Mouse (Mus musculus) bone marrow macrophage, adult 2 months (primary cell): ENCODE data around the gene Pdcd7. TPM values are rescaled to one million over a fixed set of nuclear protein-coding genes. Genes with fewer than 3 reads are reported as not detected.

Experiments
- H3K27ac ChIP-seq: 2 replicates; pipeline ENCODE4 v1.5.1; 2012; ENCODE audit warnings: low read depth, low read length; ENCODE audit not compliant: insufficient read depth
- H3K4me1 ChIP-seq: 2 replicates; pipeline ENCODE4 v1.6.1; 2012; ENCODE audit warnings: low read length; ENCODE audit not compliant: control insufficient read depth, insufficient read depth
- H3K4me3 ChIP-seq: 2 replicates; pipeline ENCODE4 v1.5.1; 2012; ENCODE audit warnings: mild to moderate bottlenecking, low read length, moderate library complexity; ENCODE audit not compliant: insufficient read depth
- CTCF ChIP-seq: IDR thresholded peaks from 2 replicates; pipeline ENCODE4 v1.5.1; 2012; ENCODE audit warnings: low read depth, mild to moderate bottlenecking, low read length, moderate library complexity
- POLR2A ChIP-seq: IDR thresholded peaks from 2 replicates; pipeline ENCODE4 v1.6.1; 2012; ENCODE audit warnings: mild to moderate bottlenecking, low read depth, low read length, borderline replicate concordance
- polyA plus RNA-seq: library from polyadenylated mRNA; stranded (reverse); fragments of >200 nt; gene quantifications from 2 replicates; pipeline ENCODE4 v1.2.4, GENCODE M21; 2012; ENCODE audit not compliant: missing spikeins, insufficient read depth, insufficient read length

The Pdcd7 gene
- polyA plus RNA-seq, 1 experiment = 15.9 TPM

DNA sequence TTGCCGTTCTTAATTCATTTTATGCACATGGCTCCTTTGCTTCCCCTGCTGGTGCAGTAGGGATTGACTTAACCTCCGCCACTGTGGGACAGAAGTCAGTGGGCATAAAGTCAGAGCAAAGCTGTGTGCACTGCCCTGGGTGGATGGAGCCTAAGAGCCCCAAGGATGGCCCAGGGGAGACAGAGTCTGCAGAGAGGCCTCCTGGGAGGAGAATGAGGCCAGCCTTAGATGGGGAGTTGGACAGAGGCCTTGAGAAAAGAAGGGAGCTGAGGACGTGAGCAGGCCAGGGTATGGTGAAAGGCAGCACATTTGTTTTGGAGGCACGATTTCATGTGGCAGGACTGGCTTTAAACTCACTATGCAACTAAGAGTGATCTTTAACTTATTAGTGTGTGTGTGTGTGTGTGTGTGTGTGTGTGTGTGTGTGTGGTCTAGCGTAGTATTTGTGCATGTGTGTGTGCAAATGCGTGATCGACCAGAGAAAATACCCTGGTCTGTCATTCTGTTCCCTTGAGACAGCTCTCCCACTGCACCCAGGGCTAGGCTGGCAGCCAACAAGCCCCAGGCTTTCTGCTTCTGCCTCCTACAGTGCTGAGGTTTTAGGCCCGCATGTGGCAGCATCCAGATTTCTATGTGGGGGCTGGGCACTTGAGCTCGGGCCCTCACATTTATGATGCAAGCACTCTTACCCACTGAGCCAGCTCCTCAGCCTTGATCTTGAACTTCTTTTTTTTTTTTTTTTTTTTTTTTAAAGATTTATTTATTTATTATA lies 29.4 kb downstream of the Pdcd7 start:
- no peak overlapping the region for H3K4me3 ChIP-seq
- no peak overlapping the region for H3K27ac ChIP-seq
- TF ChIP-seq POLR2A = no peak
- TF ChIP-seq CTCF = no peak
- H3K4me1 ChIP-seq = no peaks in the 10 kb centered on the region

GRCm38 (mm10) chr9:65381017-65381590 lies 35.2 kb downstream of the Pdcd7 start:
- TF ChIP-seq CTCF = no peak
- TF ChIP-seq POLR2A = no peak
- Histone ChIP-seq H3K4me1 (no peaks in the 10 kb centered on the region), H3K4me3 (no peak overlapping the region), H3K27ac (no peak overlapping the region)

DNA sequence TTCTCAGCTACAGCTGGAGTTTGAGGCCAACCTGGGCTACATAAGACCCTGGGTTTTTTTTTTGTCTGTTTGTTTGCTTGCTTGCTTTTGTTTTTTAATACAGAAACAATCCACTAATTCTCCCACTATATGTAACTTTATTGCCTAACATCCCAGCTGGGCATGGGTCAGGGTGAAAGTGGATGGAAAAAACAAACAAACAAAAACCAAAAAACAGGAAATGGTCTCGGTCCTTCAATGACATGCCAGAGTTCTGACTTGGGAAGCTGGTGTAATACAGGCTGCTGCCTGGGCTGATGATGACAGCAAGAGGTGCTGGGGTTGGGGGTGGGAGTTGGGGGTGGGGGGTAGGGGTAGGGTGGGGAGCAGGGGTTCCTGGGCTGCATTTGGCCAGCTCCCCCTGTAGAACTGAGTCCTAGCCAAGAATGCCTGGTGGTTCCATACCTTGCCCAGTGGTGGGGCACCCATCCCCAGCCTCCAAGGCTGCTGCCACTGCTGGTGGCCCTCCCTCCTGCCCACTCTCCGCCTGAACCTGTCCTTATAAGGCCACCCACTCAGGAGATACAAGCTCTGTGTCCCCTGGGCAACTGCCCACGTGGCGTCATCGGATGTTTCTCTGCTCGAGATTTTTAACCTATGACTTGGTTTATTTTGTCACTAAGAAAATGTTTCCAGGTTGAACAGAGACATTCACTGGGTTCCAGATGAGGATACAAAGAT lies 36.3 kb downstream of the Pdcd7 start:
- Histone ChIP-seq H3K4me1 (no peaks in the 10 kb centered on the region), H3K27ac (no peak overlapping the region), H3K4me3 (no peak overlapping the region)
- TF ChIP-seq CTCF (no peak), POLR2A (no peak)

DNA sequence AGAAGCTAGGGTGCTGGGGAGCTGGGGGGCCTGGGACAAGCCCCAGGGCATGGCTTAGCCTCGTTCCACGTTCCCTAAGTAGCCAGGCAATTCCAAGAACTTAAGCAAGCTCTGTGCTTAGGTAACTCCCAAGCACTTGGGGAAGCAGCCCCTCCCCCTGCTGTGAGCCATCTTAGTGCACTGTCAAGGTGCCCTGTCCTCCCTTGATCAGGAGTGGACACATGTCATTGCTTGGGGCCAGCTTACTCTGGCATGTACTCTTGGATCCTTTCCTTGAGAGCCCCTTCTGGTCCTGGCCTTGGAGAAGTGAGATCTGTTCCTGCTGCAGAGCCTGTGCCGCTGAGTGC lies 36.8 kb downstream of the Pdcd7 start:
- TF ChIP-seq POLR2A (no peak), CTCF (no peak)
- no peak overlapping the region for H3K27ac ChIP-seq
- H3K4me1 ChIP-seq = no peaks in the 10 kb centered on the region
- no peak overlapping the region for H3K4me3 ChIP-seq

DNA sequence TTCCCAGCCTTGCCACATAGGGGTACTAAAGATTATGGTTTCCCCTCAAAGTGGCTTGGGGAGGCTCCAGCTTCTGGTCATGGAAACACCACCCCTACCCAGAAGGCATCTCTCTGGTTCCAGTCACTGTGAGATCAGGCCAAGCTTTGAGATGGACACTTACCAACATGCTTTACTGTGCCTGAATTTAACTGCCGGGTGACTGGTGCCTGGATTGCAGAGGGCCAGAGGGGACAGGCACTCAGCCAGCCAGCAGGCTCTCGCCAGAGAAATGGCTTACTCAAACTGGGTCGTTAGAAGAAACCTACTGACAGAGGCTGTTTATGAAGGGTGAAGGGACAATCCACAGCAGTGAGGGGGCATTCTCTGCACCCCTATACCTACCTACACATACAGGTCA lies 38.4 kb downstream of the Pdcd7 start:
- TF ChIP-seq CTCF (no peak), POLR2A (no peak)
- no peaks in the 10 kb centered on the region for H3K4me1 ChIP-seq
- no peak overlapping the region for H3K4me3 ChIP-seq
- no peak overlapping the region for H3K27ac ChIP-seq

DNA sequence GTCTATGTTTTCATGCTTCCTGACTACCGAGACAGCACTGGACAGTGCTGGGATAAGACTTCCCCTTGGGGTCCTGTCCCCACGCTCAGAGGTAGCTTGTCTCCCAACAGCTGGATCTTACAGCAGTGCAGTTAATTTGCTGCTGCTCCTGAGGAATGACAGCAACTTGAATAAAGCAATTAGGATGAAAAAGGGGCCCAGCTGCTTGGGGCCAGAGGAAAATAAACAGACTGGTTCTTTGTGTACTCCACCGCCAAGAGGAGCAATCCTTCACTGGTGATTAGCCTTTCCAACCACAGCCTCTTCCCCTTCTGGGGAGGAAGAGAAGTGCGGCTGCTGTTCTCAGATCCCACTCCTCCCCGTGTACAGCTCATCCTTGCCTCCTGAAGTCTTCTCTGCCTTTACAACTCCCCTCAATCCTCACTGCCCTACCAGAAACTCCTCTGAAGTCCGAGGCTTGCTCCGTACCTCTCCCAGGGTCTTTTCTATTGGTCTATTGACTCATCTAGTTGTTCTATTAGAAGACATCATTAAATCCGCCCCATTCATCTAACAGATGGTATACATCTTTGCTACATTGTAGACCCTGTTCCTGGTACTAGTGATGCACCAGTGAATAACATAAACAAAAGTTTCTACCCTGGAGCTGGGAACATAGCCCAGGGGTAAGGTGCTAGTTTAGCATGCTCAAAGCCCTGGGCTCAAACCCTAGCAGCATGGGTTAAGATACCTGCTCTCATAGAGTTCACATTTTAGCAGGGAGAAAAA lies 40.7 kb downstream of the Pdcd7 start:
- TF ChIP-seq CTCF (no peak), POLR2A (no peak)
- H3K4me3 ChIP-seq = no peak overlapping the region
- H3K27ac ChIP-seq = no peak overlapping the region
- H3K4me1 ChIP-seq = no peaks in the 10 kb centered on the region

DNA sequence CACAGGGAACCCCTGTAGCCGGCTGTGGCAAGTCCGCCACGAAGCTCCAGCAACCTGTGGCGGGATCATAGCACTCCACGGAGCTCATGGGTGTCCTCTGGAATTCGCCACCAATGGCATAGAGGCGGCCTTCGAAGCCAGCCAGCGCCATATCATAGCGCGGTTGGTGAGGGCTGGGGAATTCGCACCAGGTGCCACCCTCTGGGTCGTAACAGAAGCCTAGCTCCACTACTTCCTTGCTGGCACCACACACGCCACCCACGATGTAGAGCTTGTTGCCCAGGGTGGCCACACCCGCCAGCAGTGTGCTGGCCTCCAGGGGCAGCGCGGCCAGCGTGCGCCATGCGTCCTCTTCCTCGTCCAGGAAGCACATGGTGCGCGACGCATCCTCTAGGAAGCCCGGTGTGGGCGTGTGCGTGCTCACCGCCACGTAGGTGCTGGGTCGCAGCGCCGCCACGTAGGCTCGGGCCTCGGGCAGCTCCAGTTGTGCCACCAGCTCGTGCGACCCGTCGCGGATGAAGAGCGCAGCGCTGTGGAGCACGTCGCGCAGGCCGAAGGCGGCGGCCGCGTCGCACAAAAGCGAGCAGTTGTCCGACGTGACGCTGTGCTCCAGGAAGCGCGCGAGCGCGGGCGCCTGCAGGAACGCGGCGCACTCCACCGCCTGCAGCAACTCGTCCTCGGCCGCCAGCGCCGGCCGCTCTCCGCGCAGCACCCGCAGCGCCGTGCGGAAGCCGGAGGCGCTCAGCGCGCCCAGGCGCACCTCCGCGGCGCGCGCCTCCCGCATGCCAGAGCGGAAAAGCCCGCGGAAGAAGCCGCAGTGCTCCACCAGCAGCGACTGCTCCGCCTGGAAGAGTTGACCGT lies 45.1 kb downstream of the Pdcd7 start:
- Histone ChIP-seq H3K4me3 (peak overlapping the region; percentile 47), H3K27ac (no peak overlapping the region), H3K4me1 (no peaks in the 10 kb centered on the region)
- no peak for TF ChIP-seq POLR2A
- no peak for TF ChIP-seq CTCF

DNA sequence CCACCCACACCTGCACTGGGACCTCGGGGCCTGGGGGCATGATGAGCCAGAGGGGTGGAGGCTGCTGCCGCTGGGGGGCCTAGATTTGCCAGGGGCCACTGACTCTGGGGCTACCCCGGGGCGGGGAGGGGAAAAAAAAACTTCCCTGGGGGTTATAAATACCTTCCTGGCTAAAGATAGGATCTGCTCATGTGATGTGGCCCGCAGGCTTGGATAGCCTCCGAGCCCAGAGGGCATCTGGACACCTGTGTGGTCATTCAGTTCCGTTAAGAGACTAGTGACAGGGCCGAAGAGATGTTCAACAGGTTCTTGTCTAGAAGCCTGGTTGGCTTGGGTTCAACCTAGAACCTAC lies 45.7 kb downstream of the Pdcd7 start, which contains the start of gene Kbtbd13:
TSS of gene Kbtbd13 (minus strand) at position 40 of the 352 bp plus-strand sequence.
- Histone ChIP-seq H3K4me3 (peak within 1 kb of the TSS; percentile 47), H3K27ac (no peak within 1 kb of the TSS), H3K4me1 (no peaks in the 10 kb centered on the region)
- TF ChIP-seq CTCF = no peak
- TF ChIP-seq POLR2A = no peak
